Mouse (Mus musculus): Measurements from ENCODE around the gene Vps29.

- TF ChIP-seq CTCF (IDR thresholded peaks at IDR 0.05; ENCODE audit: low read depth, low read length) (no peak), POLR2A (IDR thresholded peaks at IDR 0.05; ENCODE audit: borderline replicate concordance, low read depth, low read length) (no peak)
Measured at GRCm38 (mm10) chr5:122311692-122312091, 42.5 kb upstream of the Vps29 start.
